Mouse (Mus musculus): ENCODE measurements around the gene Ifngr2. TPM values are rescaled to one million over a fixed set of nuclear protein-coding genes. Genes with fewer than 3 reads are reported as not detected.

Ifngr2 gene
- polyA plus RNA-seq, 1 experiment from 2014 or later = 22.2 TPM

Small RNA genes lying within 50 kb of the gene (microRNA-seq; reads per million reads assigned to microRNA genes)
- not detected for gene Mir6367

Other genes with a start within 250 kb of the Ifngr2 start
- 92.9 and 95.8 TPM in 2 replicates for gene Ifnar2, start 174.3 kb upstream of the Ifngr2 start, polyA plus RNA-seq (2015; fragmentation: Nextera tagmentation; extraction: Ambion mirVana)
- gene Gm21970, start 155.4 kb upstream of the Ifngr2 start, polyA plus RNA-seq (2015; fragmentation: Nextera tagmentation; extraction: Ambion mirVana) = not detected in 2 replicates
- 32.3 and 33.6 TPM in 2 replicates for gene Il10rb, start 140.9 kb upstream of the Ifngr2 start, polyA plus RNA-seq (2015; fragmentation: Nextera tagmentation; extraction: Ambion mirVana)
- 21.3 and 25.0 TPM in 2 replicates for gene Ifnar1, start 61.8 kb upstream of the Ifngr2 start, polyA plus RNA-seq (2015; fragmentation: Nextera tagmentation; extraction: Ambion mirVana)
- gene Tmem50b, start 50.7 kb downstream of the Ifngr2 start, polyA plus RNA-seq (2015; fragmentation: Nextera tagmentation; extraction: Ambion mirVana) = 7.1 and 7.4 TPM in 2 replicates
- 2.2 and 2.6 TPM in 2 replicates for gene Dnajc28, start 72.0 kb downstream of the Ifngr2 start, polyA plus RNA-seq (2015; fragmentation: Nextera tagmentation; extraction: Ambion mirVana)
- 52.9 and 55.6 TPM in 2 replicates for gene Gart, start 99.9 kb downstream of the Ifngr2 start, polyA plus RNA-seq (2015; fragmentation: Nextera tagmentation; extraction: Ambion mirVana)
- 36.9 and 39.0 TPM in 2 replicates for gene Son, start 100.4 kb downstream of the Ifngr2 start, polyA plus RNA-seq (2015; fragmentation: Nextera tagmentation; extraction: Ambion mirVana)
- 22.8 and 23.0 TPM in 2 replicates for gene Donson, start 141.7 kb downstream of the Ifngr2 start, polyA plus RNA-seq (2015; fragmentation: Nextera tagmentation; extraction: Ambion mirVana)
- gene Cryzl1, start 181.9 kb downstream of the Ifngr2 start, polyA plus RNA-seq (2015; fragmentation: Nextera tagmentation; extraction: Ambion mirVana) = 31.5 and 34.6 TPM in 2 replicates
- 54.1 and 54.7 TPM in 2 replicates for gene Itsn1, start 182.2 kb downstream of the Ifngr2 start, polyA plus RNA-seq (2015; fragmentation: Nextera tagmentation; extraction: Ambion mirVana)